Mouse (Mus musculus): ENCODE data around the gene Tubb5. TPM values are rescaled to one million over a fixed set of nuclear protein-coding genes. Genes with fewer than 3 reads are reported as not detected.

Tubb5 gene
- polyA plus RNA-seq, 1 experiment from 2014 or later = 213 TPM

- peak; percentile 67 for DNase-seq
- Histone ChIP-seq H3K36me3 (replicated peaks; ENCODE audit: insufficient read depth, low read length) (peaks cover 36% of the 10 kb centered on the region), H3K4me1 (ENCODE audit: insufficient read depth) (peaks cover 59% of the 10 kb centered on the region), H3K4me2 (ENCODE audit: low read depth, low read length) (peak overlapping the region; percentile 93), H3K27me3 (ENCODE audit: insufficient read depth, low read length) (no peaks in the 10 kb centered on the region), H3K9me3 (ENCODE audit: low read length) (no peaks in the 10 kb centered on the region), H3K27ac (ENCODE audit: low read depth) (peak overlapping the region; percentile 91), H3K4me3 (ENCODE audit: low read depth, low read length) (peak overlapping the region; percentile 82), H3K9ac (replicated peaks) (peak overlapping the region; percentile 89)
- TF ChIP-seq EP300 (IDR thresholded peaks at IDR 0.05; ENCODE audit: low read depth) (0 out of 2 replicates have a peak, but pooled peaks have one; percentile 23), CTCF (IDR thresholded peaks at IDR 0.05; ENCODE audit: low read depth) (no peak)
- WGBS (ENCODE audit: insufficient replicate concordance) = 0% methylated on average over 18 of the region's 18 CpGs
- no peak for ATAC-seq
Measured at GRCm38 (mm10) chr17:35837487-35837886, 619 bp downstream of the Tubb5 start.

GRCm38 (mm10) chr17:35836991-35837422 is 1.1 kb downstream of the Tubb5 start:
- H3K9ac ChIP-seq (replicated peaks) = peak overlapping the region; percentile 89
- H3K27me3 ChIP-seq (ENCODE audit: insufficient read depth, low read length) = no peaks in the 10 kb centered on the region
- 2% methylated on average over 23 of the region's 25 CpGs for WGBS (ENCODE audit: insufficient replicate concordance)
- H3K4me1 ChIP-seq (ENCODE audit: insufficient read depth) = peaks cover 54% of the 10 kb centered on the region
- H3K4me3 ChIP-seq (ENCODE audit: low read depth, low read length) = peak overlapping the region; percentile 82
- TF ChIP-seq EP300 (IDR thresholded peaks at IDR 0.05; ENCODE audit: low read depth) = no peak; the same call in 1 of the 2 replicates
- TF ChIP-seq CTCF (IDR thresholded peaks at IDR 0.05; ENCODE audit: low read depth) = no peak
- DNase-seq (peak; percentile 91), ATAC-seq (no peak)
- H3K36me3 ChIP-seq (replicated peaks; ENCODE audit: insufficient read depth, low read length) = peaks cover 36% of the 10 kb centered on the region
- H3K9me3 ChIP-seq (ENCODE audit: low read length) = no peaks in the 10 kb centered on the region
- H3K4me2 ChIP-seq (ENCODE audit: low read depth, low read length) = peak overlapping the region; percentile 93
- H3K27ac ChIP-seq (ENCODE audit: low read depth) = peak overlapping the region; percentile 91

- H3K27ac ChIP-seq (ENCODE audit: low read depth) = peak overlapping the region; percentile 91
- H3K4me3 ChIP-seq (ENCODE audit: low read depth, low read length) = peak overlapping the region; percentile 82
- H3K9ac ChIP-seq (replicated peaks) = peak overlapping the region; percentile 89
- peaks cover 38% of the 10 kb centered on the region for H3K36me3 ChIP-seq (replicated peaks; ENCODE audit: insufficient read depth, low read length)
- H3K4me1 ChIP-seq (ENCODE audit: insufficient read depth) = peaks cover 53% of the 10 kb centered on the region
- no peak for ATAC-seq
- H3K4me2 ChIP-seq (ENCODE audit: low read depth, low read length) = peak overlapping the region; percentile 93
- H3K27me3 ChIP-seq (ENCODE audit: insufficient read depth, low read length) = no peaks in the 10 kb centered on the region
- TF ChIP-seq EP300 (IDR thresholded peaks at IDR 0.05; ENCODE audit: low read depth) = no peak
- peak; percentile 93 for TF ChIP-seq CTCF (IDR thresholded peaks at IDR 0.05; ENCODE audit: low read depth)
- peak; percentile 87 for DNase-seq
- WGBS (ENCODE audit: insufficient replicate concordance) = 7% methylated on average over 24 of the region's 24 CpGs
- no peaks in the 10 kb centered on the region for H3K9me3 ChIP-seq (ENCODE audit: low read length)
Measured at GRCm38 (mm10) chr17:35836178-35836965, 1.7 kb downstream of the Tubb5 start.

- Histone ChIP-seq H3K36me3 (replicated peaks; ENCODE audit: insufficient read depth, low read length) (peaks cover 44% of the 10 kb centered on the region), H3K27ac (ENCODE audit: low read depth) (no peak overlapping the region), H3K9ac (replicated peaks) (0 out of 2 replicates have a peak overlapping the region, but pooled peaks have one; percentile 89), H3K27me3 (ENCODE audit: insufficient read depth, low read length) (no peaks in the 10 kb centered on the region), H3K4me2 (ENCODE audit: low read depth, low read length) (peak overlapping the region; percentile 93), H3K4me1 (ENCODE audit: insufficient read depth) (peaks cover 53% of the 10 kb centered on the region), H3K9me3 (ENCODE audit: low read length) (no peaks in the 10 kb centered on the region), H3K4me3 (ENCODE audit: low read depth, low read length) (peak overlapping the region; percentile 82)
- 74% methylated on average over 26 of the region's 26 CpGs for WGBS (ENCODE audit: insufficient replicate concordance)
- ATAC-seq (no peak), DNase-seq (no peak)
- TF ChIP-seq CTCF (IDR thresholded peaks at IDR 0.05; ENCODE audit: low read depth) (no peak), EP300 (IDR thresholded peaks at IDR 0.05; ENCODE audit: low read depth) (no peak)
Measured at GRCm38 (mm10) chr17:35835424-35836140, 2.5 kb downstream of the Tubb5 start.

GRCm38 (mm10) chr17:35834696-35835422 is 3.2 kb downstream of the Tubb5 start:
- peaks cover 49% of the 10 kb centered on the region for H3K36me3 ChIP-seq (replicated peaks; ENCODE audit: insufficient read depth, low read length)
- 76% methylated on average over 26 of the region's 26 CpGs for WGBS (ENCODE audit: insufficient replicate concordance)
- DNase-seq = no peak
- no peaks in the 10 kb centered on the region for H3K9me3 ChIP-seq (ENCODE audit: low read length)
- no peaks in the 10 kb centered on the region for H3K27me3 ChIP-seq (ENCODE audit: insufficient read depth, low read length)
- TF ChIP-seq EP300 (IDR thresholded peaks at IDR 0.05; ENCODE audit: low read depth) = no peak
- 0 out of 2 replicates have a peak, but pooled peaks have one; percentile 33 for TF ChIP-seq CTCF (IDR thresholded peaks at IDR 0.05; ENCODE audit: low read depth)
- H3K4me2 ChIP-seq (ENCODE audit: low read depth, low read length) = peak overlapping the region; percentile 93; the same call in 1 of the 2 replicates
- peaks cover 52% of the 10 kb centered on the region for H3K4me1 ChIP-seq (ENCODE audit: insufficient read depth)
- no peak for ATAC-seq
- H3K4me3 ChIP-seq (ENCODE audit: low read depth, low read length) = peak overlapping the region; percentile 11; the same call in 1 of the 2 replicates
- H3K27ac ChIP-seq (ENCODE audit: low read depth) = no peak overlapping the region
- H3K9ac ChIP-seq (replicated peaks) = 0 out of 2 replicates have a peak overlapping the region, but pooled peaks have one; percentile 9

All from liver, postnatal 0 days (tissue).